Mouse (Mus musculus) frontal cortex, adult 2 months (tissue): ENCODE measurements around the gene Olfr464. TPM values are rescaled to one million over a fixed set of nuclear protein-coding genes. Genes with fewer than 3 reads are reported as not detected.

Experiments used
- DNase-seq, 2 experiments: peaks; one replicate each; pipeline ENCODE4 v3.0.0; 2022; ENCODE audit warnings: low spot score in 1 of 2; ENCODE audit errors: extremely low spot score in 1 of 2
- polyA plus RNA-seq: library from polyadenylated mRNA; depleted of rRNA; stranded (reverse); fragments of >200 nt; gene quantifications from 2 replicates; pipeline ENCODE4 v1.2.3, GENCODE M21; 2012; rRNA removed

The Olfr464 gene
- polyA plus RNA-seq, 1 experiment = 0.88 TPM

DNA sequence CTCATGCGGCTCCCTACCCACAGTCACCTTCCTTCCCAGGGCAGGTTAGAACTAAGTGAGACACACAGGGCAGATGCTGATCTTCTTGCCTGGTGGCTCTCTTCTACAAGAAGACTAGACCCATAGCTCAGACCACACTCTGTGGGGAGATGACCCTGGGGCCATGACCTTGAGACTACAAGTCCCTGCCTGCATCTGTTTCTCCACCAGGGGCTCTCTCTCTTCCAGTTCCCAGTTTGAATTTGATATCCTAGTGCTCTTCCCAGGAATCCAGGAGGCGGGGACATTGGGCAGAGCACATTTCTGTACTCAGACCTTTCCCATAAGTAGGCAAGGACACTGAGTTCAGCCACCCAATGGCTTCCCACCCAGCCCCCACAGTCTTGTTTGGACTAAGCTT is 50.7 kb downstream of the Olfr464 start:
- DNase-seq = no peak

GRCm38 (mm10) chr11:87866891-87867290 is 53.9 kb downstream of the Olfr464 start:
- DNase-seq = peak in 1 of 2 experiments; percentile 50

Other genes starting within 250 kb of the Olfr464 start
- 146 and 148 TPM in 2 replicates for gene Supt4a, start 183.4 kb downstream of the Olfr464 start, polyA plus RNA-seq
- gene Tspoap1, start 160.4 kb downstream of the Olfr464 start, polyA plus RNA-seq = 294 and 326 TPM in 2 replicates
- 0.34 TPM in 1 of 2 replicates, not detected in the other for gene Mpo, start 127.4 kb downstream of the Olfr464 start, polyA plus RNA-seq
- 0.42 and 0.63 TPM in 2 replicates for gene Lpo, start 92.7 kb downstream of the Olfr464 start, polyA plus RNA-seq
- 11.0 and 12.4 TPM in 2 replicates for gene Mks1, start 67.8 kb downstream of the Olfr464 start, polyA plus RNA-seq
- gene Epx, start 45.4 kb downstream of the Olfr464 start, polyA plus RNA-seq = 0.56 and 0.69 TPM in 2 replicates
- gene Olfr462, start 28.7 kb downstream of the Olfr464 start, polyA plus RNA-seq = 0.08 TPM in 1 of 2 replicates, not detected in the other
- gene Olfr463, start 23.6 kb downstream of the Olfr464 start, polyA plus RNA-seq = not detected in 2 replicates
- gene Dynll2, start 66.6 kb upstream of the Olfr464 start, polyA plus RNA-seq = 344 and 374 TPM in 2 replicates
- gene Srsf1, start 126.4 kb upstream of the Olfr464 start, polyA plus RNA-seq = 337 and 338 TPM in 2 replicates
- gene Vezf1, start 147.3 kb upstream of the Olfr464 start, polyA plus RNA-seq = 23.2 and 24.3 TPM in 2 replicates
- gene Cuedc1, start 177.1 kb upstream of the Olfr464 start, polyA plus RNA-seq = 28.0 and 32.7 TPM in 2 replicates